Mouse (Mus musculus) cerebellum, adult 11-12 months (tissue): Measurements from ENCODE around the gene Cldn7.

ENCODE experiments used
- DNase-seq: peaks from one replicate; pipeline ENCODE4 v3.0.0; 2022

Gene Cldn7

DNA sequence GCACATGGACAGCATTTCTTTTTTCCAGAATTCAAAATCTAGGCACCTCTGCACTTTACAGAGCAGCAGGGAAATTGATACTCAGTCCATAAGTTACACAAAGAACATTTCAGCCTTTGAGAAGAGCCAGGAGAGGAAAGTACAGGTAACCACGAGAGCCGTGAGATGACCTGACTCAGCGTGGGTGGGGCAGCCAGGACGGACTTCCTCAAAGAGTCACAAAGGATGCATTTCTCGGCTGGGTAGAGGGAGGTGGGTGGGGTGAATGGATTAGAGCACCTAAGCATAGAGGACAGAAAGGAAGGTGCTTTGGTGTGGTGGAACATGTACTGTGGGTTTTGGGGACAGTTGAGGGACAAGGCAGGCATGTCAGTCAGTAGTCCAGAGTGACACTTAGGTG, 2.7 kb upstream of the Cldn7 start:
- no peak for DNase-seq

DNA sequence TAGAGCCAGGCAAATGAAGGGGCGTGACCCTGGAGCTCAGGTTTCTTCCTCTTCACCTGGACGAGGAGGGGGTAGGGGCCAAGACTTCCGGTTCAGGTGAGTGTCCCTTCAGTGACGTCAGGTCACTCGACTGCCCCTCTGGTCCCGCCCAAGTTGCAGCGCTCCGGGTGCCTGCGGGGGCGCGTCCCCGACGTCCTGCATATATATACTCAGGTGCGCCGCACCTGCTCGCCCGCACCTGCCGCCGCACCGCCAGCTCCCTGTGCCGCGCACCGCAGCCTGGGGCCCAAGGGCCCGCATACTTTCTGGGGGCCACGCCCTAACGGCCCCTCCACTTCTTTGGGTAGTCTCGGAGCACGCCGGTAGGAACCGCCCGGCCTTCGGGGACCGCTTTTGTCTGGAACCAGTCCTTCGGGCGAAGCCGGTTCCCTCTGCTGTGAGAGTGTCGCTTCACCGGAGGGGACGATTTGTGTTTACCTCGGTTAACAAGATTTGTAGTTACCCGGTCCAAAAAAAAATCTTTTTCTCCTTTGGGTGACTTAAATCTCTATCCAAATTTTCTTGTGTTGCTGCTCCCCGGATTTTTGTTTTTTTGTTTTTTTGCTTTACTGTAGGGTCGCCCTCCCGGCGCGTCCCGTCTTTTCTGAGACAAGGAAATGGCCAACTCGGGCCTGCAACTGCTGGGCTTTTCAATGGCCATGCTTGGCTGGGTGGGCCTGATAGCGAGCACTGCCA, 859 bp downstream of the Cldn7 start:
- DNase-seq: no peak

DNA sequence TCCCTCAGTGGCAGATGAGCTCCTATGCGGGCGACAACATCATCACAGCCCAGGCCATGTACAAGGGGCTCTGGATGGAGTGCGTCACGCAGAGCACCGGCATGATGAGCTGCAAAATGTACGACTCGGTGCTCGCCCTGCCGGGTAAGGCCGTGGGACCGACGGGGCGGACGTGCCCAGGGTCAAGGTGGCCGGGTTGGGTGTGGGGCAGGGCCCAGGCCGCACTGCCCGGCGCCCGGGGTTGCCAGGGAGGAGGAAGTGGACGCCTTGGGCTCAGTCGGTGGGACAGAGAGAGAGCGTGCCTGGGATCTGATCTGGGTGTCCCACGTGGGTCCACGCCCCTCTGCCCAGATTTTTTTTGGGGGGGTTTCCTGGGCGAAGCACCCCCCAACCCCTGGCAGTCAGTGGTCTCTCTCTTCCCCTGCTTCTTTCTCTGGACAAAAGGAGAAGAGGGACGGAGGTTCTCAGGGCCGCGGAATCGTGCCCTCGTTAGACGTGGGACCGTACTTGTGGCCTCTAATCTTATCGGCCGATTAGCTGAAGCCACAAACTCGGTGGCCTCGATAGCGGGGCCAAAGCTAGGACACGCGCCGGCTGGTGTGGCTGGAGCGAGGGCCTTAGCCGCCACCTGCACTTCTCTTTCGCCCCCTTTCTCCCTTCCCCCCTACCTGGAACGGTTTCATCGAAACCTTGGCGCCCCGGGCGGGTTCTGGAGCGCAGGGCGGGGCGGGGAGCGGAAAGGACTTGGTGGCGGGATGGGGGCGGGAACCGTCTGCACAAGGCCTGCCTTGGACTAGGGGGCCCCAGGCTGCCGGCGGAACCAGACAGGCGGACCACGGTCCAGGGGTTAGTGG, 1.7 kb downstream of the Cldn7 start:
- no peak for DNase-seq

- no peak for DNase-seq
Measured at GRCm38 (mm10) chr11:69966860-69967517, 2.4 kb downstream of the Cldn7 start.

GRCm38 (mm10) chr11:69968793-69969192, 4.2 kb downstream of the Cldn7 start:
- no peak for DNase-seq

DNA sequence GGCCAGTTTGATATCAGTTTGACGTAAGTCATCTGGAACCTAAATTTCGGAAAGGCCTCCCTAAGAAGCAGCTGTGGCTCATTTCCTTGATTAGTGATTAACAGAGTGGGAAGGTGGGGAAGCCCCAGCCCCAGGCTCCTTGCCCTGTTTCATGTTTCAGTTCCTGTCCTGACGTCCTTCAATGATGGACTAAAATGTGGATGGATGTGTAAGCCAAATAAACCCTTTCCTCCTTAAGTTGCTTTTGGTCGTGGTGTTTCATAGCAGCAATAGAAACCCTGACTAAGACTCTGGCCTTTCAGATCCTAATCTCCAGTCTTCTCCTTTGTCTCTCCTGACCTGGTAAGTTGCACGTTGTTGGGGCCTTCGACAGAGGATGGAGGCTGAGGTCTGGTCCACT, 5.6 kb downstream of the Cldn7 start:
- no peak for DNase-seq

DNA sequence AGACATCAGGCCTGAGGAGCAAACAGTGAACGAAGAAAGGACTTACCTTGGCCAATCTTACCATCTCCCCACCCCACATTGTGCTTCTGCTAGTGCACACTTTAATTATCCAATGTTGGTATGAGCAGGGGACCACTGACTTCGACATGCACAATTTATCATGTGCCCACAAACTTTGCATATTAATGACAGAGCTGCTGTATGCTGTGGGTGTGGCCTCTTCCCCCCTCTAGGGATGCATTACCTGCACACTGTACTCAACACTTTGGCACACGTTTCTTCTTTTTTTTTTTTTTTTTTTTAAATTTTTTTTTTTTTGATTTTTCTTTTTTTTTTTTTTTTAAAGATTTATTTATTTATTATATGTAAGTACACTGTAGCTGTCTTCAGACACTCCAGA, 6.2 kb downstream of the Cldn7 start:
- no peak for DNase-seq

- DNase-seq: no peak
Measured at GRCm38 (mm10) chr11:69974907-69975306, 10.3 kb downstream of the Cldn7 start.

DNA sequence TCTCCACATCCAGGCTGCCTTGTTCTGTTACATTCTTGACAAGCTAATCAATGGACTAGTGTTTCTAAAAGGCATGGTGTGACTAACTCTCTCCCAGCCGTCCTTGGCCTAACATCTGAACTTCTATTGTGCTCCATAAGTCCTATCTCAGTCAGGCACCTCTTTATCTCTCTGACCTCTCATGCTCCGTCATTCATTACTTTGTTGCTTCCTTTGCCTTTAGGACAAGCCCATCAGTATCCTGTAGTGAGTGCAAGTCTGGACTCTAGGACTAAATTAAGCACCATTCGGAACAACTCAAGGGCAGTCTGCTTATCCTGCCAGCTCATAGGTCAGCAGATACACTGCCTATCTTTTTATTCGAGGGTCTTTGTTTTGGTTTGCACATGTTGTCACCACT, 11.7 kb downstream of the Cldn7 start:
- no peak for DNase-seq

DNA sequence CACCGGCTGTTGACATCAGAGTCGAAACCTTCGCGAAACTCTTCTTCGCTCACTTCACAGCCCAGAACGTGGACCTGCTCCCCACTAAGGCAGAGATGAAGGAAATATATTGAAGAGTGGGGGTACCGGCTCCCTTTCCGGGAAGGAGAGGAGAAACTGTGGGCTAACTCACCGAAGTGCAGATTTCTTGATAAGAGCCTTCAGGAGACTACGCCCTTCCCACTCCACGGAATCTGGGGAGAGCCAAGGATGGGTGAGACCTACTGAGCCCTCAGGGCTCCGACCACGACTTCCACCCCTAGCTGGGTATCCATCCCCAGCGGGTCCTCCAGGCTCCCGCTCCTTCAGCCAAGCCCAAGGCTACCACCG, 15.2 kb downstream of the Cldn7 start:
- DNase-seq: no peak

DNA sequence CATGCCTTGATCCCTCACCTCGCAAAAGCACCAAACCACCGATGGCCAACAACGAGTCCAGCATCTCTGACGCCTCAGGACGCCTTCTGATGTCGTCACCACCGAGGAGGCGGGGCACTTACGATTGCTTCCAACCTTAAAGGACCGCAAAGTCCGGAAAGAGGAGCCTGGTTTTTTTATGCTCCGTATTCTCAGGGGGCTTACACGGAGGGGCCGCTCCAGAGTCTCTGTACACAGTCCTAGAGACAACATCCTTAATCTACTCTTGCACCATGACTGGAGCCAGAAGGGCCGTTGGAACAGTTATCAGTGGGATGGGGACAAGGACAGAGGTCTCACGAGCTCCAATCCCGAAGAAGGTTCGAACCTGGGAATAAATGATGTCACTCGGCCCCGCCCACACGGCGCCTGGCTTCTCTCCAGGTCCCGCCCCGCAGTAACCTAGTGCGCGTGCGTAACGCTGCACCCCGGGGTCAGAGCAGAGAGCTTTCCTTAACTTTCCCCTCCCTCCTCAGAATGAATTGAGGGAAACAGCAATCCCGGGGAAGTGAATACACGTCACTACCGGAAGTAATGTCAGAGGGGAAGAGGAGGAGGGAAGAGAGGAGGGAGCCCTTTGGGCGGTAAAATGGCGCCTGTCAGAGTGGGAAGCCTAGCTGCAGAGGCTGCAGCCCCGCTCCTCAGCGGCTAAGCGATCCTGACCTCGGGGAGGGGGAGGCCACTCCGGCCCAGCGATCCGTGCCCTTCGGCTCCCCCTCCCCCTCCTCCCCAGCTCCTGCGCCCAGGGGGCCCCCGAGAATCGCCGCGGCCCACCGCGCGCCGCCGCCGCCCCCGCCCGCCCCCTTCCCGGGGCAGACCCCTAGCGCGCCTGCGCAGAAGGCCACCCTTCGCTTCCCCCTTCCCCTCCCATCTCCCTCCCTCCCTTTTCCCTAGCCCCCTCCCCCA, 15.9 kb downstream of the Cldn7 start:
- DNase-seq: peak; percentile 99

- peak; percentile 71 for DNase-seq
Measured at GRCm38 (mm10) chr11:69981141-69981762, 16.7 kb downstream of the Cldn7 start, which contains the start of gene Ctdnep1. Gene Ctdnep1, plus strand, starts transcription at chr11:69981156.

DNA sequence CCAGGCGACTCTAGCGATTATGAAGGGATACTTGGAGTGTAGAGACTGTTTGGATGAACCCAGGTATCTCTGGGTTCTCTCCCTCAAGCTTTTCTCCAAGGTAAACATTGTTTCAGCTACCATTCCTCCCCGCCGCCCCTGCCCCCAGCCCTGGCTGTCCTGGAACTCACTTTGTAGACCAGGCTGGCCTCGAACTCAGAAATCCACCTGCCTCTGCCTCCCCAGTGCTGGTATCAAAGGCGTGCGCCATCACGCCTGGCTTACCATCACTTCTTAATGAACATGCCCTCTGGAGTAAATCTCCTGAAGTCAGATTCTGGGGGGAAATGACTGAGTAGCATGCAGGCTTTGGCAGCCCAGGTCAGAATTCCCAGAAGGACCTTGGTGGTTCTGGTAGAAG, 17.6 kb downstream of the Cldn7 start, which contains the start of gene Elp5:
Elp5 (minus strand) TSS at position 293 of the 400 bp plus-strand sequence.
- DNase-seq: peak; percentile 36

- DNase-seq: peak; percentile 42
Measured at GRCm38 (mm10) chr11:69982877-69983276, 18.3 kb downstream of the Cldn7 start.

DNA sequence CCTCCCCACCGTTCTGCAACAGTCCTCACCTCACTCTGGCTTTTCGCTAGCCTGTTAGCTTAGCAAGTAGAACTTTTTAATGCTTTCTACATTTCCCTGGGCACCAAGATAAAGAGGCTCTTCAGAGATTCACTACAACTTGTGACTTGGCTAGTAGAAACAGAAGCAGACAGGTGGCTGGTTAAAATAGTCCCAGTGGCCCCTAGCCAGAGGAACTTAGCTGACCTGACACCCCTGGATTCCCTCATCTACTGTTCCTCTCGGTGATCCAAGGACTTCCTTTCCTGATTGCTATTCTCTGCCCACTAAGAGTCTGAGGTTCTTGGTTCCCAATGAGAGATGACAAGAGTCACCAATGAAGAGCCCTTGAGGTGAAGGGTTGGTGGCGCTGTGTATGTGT, 18.8 kb downstream of the Cldn7 start:
- DNase-seq: no peak

- no peak for DNase-seq
Measured at GRCm38 (mm10) chr11:69984431-69984830, 19.9 kb downstream of the Cldn7 start.

- peak; percentile 63 for DNase-seq
Measured at GRCm38 (mm10) chr11:69989949-69990348, 25.4 kb downstream of the Cldn7 start.

- peak; percentile 94 for DNase-seq
Measured at GRCm38 (mm10) chr11:69990850-69991691, 26.5 kb downstream of the Cldn7 start, which contains the start of gene Gabarap. Gene Gabarap, plus strand, starts transcription at chr11:69991143.

- no peak for DNase-seq
Measured at GRCm38 (mm10) chr11:69991711-69992110, 27.1 kb downstream of the Cldn7 start.

GRCm38 (mm10) chr11:69992396-69992795, 27.8 kb downstream of the Cldn7 start:
- peak; percentile 73 for DNase-seq

GRCm38 (mm10) chr11:69992932-69993331, 28.4 kb downstream of the Cldn7 start:
- DNase-seq: peak; percentile 40
